Mouse (Mus musculus): ENCODE measurements around the gene Umodl1.

DNA sequence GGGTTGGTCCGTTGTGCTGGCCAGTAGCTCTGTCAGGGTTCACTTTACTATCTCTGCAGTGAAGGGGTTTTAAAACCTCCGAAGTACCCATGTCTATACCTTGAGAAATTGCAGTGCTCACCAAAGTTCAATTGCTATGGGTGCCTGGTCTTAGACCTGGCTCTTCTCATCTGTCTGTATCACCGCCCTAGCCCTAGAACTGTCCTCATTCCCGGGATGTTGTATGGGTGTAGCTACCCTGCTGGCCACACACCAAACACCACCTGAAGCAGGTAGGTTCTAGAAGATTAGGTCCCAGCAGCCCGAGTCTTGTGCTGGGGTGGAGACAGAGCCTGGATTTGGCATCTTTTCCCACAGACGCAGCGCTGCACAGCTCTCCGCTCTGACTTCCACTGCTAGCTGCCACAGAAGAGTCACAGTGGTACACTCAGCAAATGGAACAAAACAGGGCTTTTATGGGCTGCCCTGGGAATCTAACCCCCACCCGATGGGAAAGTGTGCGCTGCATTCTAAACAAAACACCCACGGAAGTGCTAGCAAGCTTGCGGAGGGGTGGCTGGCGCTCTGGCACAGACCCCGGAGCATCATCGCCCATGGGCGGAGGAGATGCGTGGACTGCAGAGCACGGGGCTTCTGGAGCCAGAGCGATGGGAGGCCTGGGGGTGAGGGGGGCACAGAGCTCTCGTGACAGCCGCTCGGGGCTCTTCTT lies 81.9 kb downstream of the Umodl1 start:
- TF ChIP-seq CTCF (IDR thresholded peaks at IDR 0.05; ENCODE audit: low read depth) (no peak), EP300 (optimal IDR thresholded peaks at IDR 0.05) (no peak)
